Mouse (Mus musculus) left cerebral cortex, postnatal 36 days (tissue): ENCODE data around the gene Adcy7. TPM values are rescaled to one million over a fixed set of nuclear protein-coding genes. Genes with fewer than 3 reads are reported as not detected.

ENCODE experiments used
- DNase-seq, 2 experiments: peaks; one replicate each; pipeline ENCODE4 v3.0.0; 2021 to 2022; ENCODE audit warnings: low spot score in 2 of 2, mixed read lengths in 1 of 2
- intact Hi-C: fragments of 180-260 bp; cut with DNase I; formaldehyde crosslinking; loops from one replicate; pipeline ENCODE4 v1.15.1; 2025
- total RNA-seq, 2 experiments: library from RNA; stranded (reverse); gene quantifications; 2 replicates each; pipeline ENCODE4 v1.2.3; 2021

Adcy7 gene
- total RNA-seq, 2 experiments from 2014 or later: 4.7 TPM

DNA sequence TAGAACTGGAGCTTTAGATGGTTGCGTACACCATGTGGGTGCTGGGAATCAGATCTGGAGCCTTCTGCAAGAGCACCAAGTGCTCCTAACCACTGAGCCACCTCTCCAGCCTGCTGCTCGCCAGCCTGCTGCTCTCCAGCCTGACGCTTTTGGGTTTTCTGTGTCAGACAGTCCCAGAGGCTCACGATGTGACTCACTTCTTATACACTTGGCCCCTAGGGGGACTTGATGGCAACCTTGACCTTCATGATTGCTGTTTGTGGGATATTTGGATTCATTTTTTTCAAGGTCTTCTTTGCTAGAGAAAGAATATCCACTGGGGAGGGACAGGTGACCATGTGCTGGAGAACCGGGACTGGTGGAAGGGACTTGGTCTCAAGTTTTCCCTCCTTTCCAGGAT, 49.2 kb downstream of the Adcy7 start:
- intact Hi-C loops: no loop called here
- DNase-seq: no peak

DNA sequence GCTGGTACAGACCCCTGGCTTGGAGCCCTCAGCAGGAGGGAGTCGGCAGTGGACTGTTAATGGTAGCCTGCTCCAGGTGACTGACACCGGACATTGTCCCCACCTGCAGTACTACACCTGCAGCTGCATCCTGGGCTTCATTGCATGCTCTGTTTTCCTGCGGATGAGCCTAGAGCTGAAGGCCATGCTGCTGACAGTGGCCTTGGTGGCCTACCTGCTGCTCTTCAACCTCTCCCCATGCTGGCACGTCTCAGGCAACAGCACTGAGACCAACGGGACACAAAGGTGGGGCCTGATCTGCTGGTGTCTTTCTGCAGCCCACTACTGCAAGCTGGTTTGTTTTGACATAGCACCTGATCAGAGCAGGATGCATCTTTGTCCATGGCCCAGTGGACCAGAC, 51.3 kb downstream of the Adcy7 start:
- intact Hi-C loops: no loop called here
- DNase-seq: no peak

GRCm38 (mm10) chr8:88324760-88325159, 52.6 kb downstream of the Adcy7 start:
- intact Hi-C loops: no loop called here
- no peak for DNase-seq

- DNase-seq: no peak
- intact Hi-C loops: no loop called here
Observed at GRCm38 (mm10) chr8:88325251-88325650, 53.0 kb downstream of the Adcy7 start.

DNA sequence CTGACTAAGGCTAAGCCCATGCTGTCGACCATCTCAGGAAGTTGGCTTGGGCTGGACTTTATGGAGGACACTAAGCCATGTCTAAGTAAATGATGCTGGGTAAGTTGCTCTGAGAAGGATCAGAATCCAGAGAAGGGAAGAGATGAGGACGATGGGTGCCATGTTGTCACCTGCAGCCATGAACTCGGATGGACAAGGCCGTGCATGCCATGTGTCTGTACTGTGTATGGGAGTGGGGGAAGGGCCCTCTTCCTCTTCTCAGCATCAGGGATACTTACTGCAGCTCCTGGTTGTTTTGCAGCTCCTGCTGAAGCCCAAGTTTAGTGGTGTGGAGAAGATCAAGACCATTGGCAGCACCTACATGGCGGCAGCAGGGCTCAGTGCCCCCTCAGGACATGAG, 53.6 kb downstream of the Adcy7 start:
- intact Hi-C loops: no loop called here
- DNase-seq: no peak

GRCm38 (mm10) chr8:88326328-88326727, 54.1 kb downstream of the Adcy7 start:
- no peak for DNase-seq
- intact Hi-C loops: no loop called here

DNA sequence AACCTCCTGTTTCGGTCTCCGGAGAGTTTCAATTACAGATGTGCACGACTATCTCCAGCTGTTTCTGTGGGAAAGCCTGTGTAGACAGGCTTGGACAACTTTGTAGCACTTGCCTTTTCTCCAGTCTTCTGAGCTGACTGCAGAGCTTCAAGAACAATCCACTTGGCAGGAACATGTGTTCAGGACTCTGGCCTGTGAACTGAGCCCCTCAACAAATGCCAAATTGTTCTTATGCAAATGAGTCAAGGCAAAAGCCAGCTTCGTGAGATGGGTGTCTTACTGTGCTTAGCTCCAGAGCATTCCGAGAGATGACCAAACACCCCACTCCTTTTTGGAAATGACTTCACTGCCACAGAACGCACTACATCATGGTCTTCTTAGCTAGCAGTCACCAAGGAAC, 56.5 kb downstream of the Adcy7 start:
- no peak for DNase-seq

DNA sequence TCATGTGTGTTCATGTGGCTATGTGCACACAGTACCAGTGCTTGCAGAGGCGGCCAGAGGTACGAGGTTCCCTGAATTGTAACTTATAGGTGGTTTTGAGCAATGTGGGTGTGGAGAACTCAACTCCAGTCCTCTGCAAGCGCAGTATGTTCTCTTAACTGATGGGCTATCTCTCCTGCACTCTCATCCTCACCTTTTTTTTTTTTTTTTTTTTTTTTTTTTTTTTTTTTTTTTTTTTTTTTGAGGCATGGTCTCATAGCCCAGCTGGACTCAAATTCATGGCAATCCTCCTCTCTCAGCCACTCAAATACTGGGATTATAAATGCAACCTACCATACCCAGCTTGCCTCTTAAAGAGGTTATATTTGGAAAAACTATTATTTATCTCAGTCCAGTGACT, 58.6 kb downstream of the Adcy7 start:
- no peak for DNase-seq
- intact Hi-C loops: no loop called here

More for the DNA sequence above, 56.5 kb downstream of the Adcy7 start:
- intact Hi-C loops: no loop called here

DNA sequence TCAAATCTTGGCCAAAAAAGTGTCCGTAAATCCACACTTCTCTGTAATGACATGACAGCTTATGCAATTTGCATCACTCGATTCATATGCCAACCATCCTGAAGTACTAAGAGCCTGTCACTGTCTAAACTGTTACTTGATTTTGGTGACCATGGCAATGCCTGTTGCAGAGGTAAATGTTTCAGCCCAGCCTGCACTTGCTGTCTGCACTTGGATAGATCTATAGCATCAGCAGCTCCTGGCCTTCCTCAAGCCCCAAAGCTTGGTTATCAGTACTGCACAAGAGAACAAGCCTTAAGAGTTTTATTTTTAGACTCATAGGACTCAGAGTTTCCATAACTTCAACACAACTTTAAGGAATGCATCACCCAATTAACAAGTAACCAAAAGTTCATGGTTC, 62.2 kb downstream of the Adcy7 start:
- no peak for DNase-seq

GRCm38 (mm10) chr8:88334975-88335374, 62.8 kb downstream of the Adcy7 start:
- intact Hi-C loops: no loop called here
- DNase-seq: no peak

More for the DNA sequence above, 62.2 kb downstream of the Adcy7 start:
- intact Hi-C loops: no loop called here

- DNase-seq: no peak
- intact Hi-C loops: no loop called here
Observed at GRCm38 (mm10) chr8:88339221-88339620, 67.0 kb downstream of the Adcy7 start.

- DNase-seq: no peak
- intact Hi-C loops: no loop called here
Observed at GRCm38 (mm10) chr8:88339887-88340695, 67.9 kb downstream of the Adcy7 start.

DNA sequence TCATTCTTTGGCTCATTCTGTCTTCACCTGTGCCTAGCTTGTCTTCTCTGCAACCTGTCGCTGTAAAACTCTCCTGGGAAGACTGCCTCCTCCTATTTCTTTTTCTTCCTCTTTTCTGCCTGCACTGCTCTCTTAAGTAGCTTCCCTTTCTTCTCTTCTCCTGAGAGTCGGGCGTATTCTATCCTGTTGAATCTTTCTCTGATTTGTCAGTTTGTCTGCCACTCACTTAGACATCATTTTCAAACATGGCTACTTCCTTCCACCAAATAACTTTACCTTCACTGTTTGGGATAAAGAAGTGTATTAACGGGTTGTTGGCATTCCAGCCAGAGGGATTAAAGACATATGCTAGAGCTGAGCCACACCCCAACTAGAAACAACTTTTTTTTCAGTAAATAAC, 69.8 kb downstream of the Adcy7 start:
- DNase-seq: no peak
- intact Hi-C loops: no loop called here

- DNase-seq: no peak
- intact Hi-C loops: no loop called here
Observed at GRCm38 (mm10) chr8:88349046-88349445, 76.8 kb downstream of the Adcy7 start.

DNA sequence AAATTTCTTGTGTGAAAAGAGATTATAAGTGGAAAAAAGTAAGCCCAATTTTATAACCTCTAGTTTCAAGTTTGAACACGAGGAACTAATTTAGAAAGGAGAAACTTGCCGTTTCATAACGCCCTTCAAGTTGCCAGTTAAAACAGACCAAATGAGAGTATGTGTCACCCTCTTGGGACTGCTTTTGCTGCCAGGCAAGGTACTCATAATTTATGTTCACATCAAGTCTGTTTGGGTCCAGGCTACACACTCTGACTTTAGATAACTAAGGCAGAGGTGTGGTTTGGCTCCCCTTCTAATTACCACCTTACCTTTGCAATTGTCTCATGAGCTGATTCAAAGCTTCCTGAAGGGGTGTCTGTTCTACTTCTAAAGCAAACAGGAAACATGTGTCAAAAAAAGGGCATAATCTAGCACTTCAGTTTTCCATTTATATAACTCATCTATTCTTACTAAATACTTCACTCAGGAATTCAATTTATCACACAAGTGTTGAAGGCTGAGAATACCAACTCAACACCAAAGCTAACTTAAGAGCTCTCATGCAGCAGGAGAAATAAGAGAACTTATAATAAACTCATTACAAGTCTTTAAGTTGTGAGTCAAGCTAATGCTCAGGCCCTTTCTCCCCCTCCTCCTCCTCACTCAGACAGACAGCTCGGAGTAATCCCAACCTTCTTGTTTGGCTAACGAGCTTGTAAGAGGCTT, 85.2 kb downstream of the Adcy7 start:
- intact Hi-C loops: no loop called here
- DNase-seq: no peak

GRCm38 (mm10) chr8:88357946-88358345, 85.7 kb downstream of the Adcy7 start:
- DNase-seq: no peak
- intact Hi-C loops: loop anchor here (2.0 kb wide), 1 partner anchor 93 kb away; no protein-coding TSS in a partner anchor

DNA sequence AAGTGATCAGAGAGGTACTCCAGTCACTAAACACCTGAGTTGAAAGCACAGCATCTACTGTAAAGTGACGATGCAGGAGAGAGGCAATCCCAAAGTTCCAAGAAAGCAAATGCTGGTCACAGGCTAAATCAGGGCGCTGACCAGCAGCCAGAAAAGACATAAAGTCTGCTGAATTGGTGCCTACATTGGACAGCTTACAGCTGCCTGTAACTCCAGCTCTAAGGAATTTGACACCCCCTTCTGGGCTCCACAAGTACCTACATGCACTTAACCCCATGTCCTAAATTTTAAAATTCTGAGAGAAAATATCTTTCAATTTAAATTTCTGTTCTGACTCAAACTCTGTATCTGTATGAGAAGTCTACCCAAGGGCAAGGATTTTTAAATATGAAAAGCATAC, 87.8 kb downstream of the Adcy7 start:
- intact Hi-C loops: loop anchor here (2.0 to 10.0 kb wide), 5 partner anchors 92 to 397 kb away; partner anchors contain the start of gene Nkd1
- no peak for DNase-seq

GRCm38 (mm10) chr8:88361044-88361707, 89.0 kb downstream of the Adcy7 start:
- peak in 1 of 2 experiments; percentile 15 for DNase-seq
- intact Hi-C loops: loop anchor here (5.0 to 10.0 kb wide), 4 partner anchors 91 to 396 kb away; partner anchors contain the start of gene Nkd1

GRCm38 (mm10) chr8:88361708-88362428, 89.7 kb downstream of the Adcy7 start, which contains the start of gene Brd7:
Gene Brd7, minus strand, starts transcription at chr8:88362194.
- peak; percentile 89 to 94 for DNase-seq
- intact Hi-C loops: loop anchor here (2.0 to 10.0 kb wide), 5 partner anchors 90 to 395 kb away; partner anchors contain the start of gene Nkd1
